Mouse (Mus musculus) lung, postnatal 0 days (tissue): ENCODE measurements at regions not wholly inside any gene's neighbourhood (a gene's known extent, or its start where the extent isn't known, plus 50 kb on each side); places are given as distances from the start of the nearest gene placed in this dataset.

Source experiments
- CTCF ChIP-seq: IDR thresholded peaks from 2 replicates; pipeline ENCODE4 v1.5.1; 2016; ENCODE audit warnings: antibody characterized with exemption, mild to moderate bottlenecking
- EP300 ChIP-seq: IDR thresholded peaks from 2 replicates; pipeline ENCODE4 v1.6.1; 2016; ENCODE audit warnings: antibody characterized with exemption, mild to moderate bottlenecking, control low read depth

GRCm38 (mm10) chr17:7521127-7521526, 135.9 kb upstream of the Unc93a2 start:
- no peak for TF ChIP-seq EP300
- TF ChIP-seq CTCF = no peak
